Mouse (Mus musculus): ENCODE data around the gene Psma7.

The Psma7 gene

GRCm38 (mm10) chr2:180042256-180042857 is at the start of gene Psma7, which contains the start of gene Ss18l1:
Gene Psma7 (minus strand): TSS chr2:180042433.
Gene Ss18l1 (plus strand): TSS chr2:180042509.
- DNase-seq, result peak; percentile 99

- DNase-seq, result peak; percentile 86
Measured at GRCm38 (mm10) chr2:180090285-180090684, 48.1 kb upstream of the Psma7 start.

GRCm38 (mm10) chr2:180087472-180087871 is 45.2 kb upstream of the Psma7 start:
- DNase-seq, result no peak

- DNase-seq, result peak; percentile 83
Measured at GRCm38 (mm10) chr2:180086637-180087027, 44.4 kb upstream of the Psma7 start.

GRCm38 (mm10) chr2:180085926-180086636 is 43.8 kb upstream of the Psma7 start:
- DNase-seq, result no peak

- DNase-seq, result no peak
Measured at GRCm38 (mm10) chr2:180084565-180084964, 42.3 kb upstream of the Psma7 start.

- no peak for DNase-seq
Measured at GRCm38 (mm10) chr2:180083063-180083462, 40.8 kb upstream of the Psma7 start.

- peak; percentile 54 for DNase-seq
Measured at GRCm38 (mm10) chr2:180080680-180081079, 38.4 kb upstream of the Psma7 start.

- no peak for DNase-seq
Measured at GRCm38 (mm10) chr2:180077622-180078021, 35.4 kb upstream of the Psma7 start.

- DNase-seq, result no peak
Measured at GRCm38 (mm10) chr2:180072886-180073285, 30.7 kb upstream of the Psma7 start.

GRCm38 (mm10) chr2:180071671-180072070 is 29.4 kb upstream of the Psma7 start:
- no peak for DNase-seq

- peak; percentile 99 for DNase-seq
Measured at GRCm38 (mm10) chr2:180070481-180071453, 28.5 kb upstream of the Psma7 start, which contains the start of gene Mtg2. Gene Mtg2 (plus strand): TSS chr2:180070588.

GRCm38 (mm10) chr2:180069770-180070480 is 27.7 kb upstream of the Psma7 start:
- DNase-seq, result peak; percentile 92

- peak; percentile 85 for DNase-seq
Measured at GRCm38 (mm10) chr2:180063338-180064131, 21.3 kb upstream of the Psma7 start.

GRCm38 (mm10) chr2:180053001-180053400 is 10.8 kb upstream of the Psma7 start:
- no peak for DNase-seq

GRCm38 (mm10) chr2:180051986-180052733 is 9.9 kb upstream of the Psma7 start:
- peak; percentile 91 for DNase-seq

GRCm38 (mm10) chr2:180050986-180051385 is 8.8 kb upstream of the Psma7 start:
- DNase-seq, result peak; percentile 94

GRCm38 (mm10) chr2:180047980-180048635 is 5.9 kb upstream of the Psma7 start:
- no peak for DNase-seq

- DNase-seq, result no peak
Measured at GRCm38 (mm10) chr2:180047580-180047979, 5.3 kb upstream of the Psma7 start.

- no peak for DNase-seq
Measured at GRCm38 (mm10) chr2:180045283-180045682, 3.0 kb upstream of the Psma7 start.
